ENCODE assay signal across 23 mouse cellular contexts in the genomic region with DNA sequence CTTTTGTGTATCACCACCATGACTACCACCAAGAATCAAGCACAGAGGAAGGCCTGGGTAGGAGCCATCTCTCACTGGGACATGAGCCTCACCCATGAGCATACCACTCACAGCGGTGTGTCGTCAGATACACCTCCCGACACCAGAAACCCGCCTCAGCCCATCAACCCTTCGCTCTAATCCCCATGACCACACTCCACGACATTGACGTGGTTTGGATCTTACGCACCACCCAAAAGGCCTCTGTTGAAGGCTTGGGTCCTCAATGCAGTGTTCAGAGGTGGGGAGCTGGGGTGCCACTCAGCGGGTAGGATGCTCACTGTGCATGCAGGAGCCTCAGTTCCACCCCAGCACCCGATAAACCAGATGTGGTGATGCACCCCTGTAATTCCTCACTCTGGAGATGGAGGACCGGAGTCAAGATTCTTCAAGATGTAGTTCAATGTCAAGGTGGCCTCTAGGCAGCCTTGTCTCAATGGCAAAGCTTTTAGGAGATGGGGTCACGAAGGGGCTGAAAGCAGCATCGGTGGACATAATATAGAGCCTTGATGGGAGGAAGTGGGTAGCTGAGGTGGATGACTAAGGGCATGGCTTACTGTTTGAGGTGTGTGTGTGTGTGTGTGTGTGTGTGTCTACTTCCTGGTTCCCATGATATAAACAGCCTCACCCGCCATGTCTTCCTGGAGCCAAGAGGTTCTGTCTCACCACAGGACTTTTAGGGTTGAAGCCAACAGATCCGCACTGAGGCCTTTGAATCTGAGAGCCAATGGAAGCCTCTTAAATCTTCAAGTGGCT. TPM values are rescaled to one million over a fixed set of nuclear protein-coding genes. Genes with fewer than 3 reads are reported as not detected.
DNase-seq lines count a peak whose midpoint lies in the region; ATAC-seq and TF ChIP-seq lines count a peak whose summit lies in the region.
"Had no signal": no experiment of that assay in that cellular context is flagged by ENCODE, and none has a peak within 500 bp of the region (broad histone marks: within the 10 kb centered on the region; RNA-seq: fewer than 3 reads in every experiment).

No protein-coding gene starts in this region.

- H3K4me3 ChIP-seq in spleen, adult 2 months (ENCODE audit: extremely low read depth, insufficient read depth, insufficient read length): peak overlapping the region; percentile 9; the same call in 1 of the 2 replicates
- H3K4me3 ChIP-seq: embryonic facial prominence, embryonic 12.5 days; limb, embryonic 12.5 days; liver, embryonic 13.5 days; lung, embryonic 15.5 days; megakaryocyte, embryonic 14.5 days; neural tube, embryonic 13.5 days had no signal

- peak overlapping the region; percentile 77 for H3K27ac ChIP-seq in spleen, adult 2 months (ENCODE audit: insufficient read depth, low read length)
- H3K27ac ChIP-seq: embryonic facial prominence, embryonic 12.5 days; limb, embryonic 12.5 days; liver, embryonic 13.5 days; lung, embryonic 15.5 days; neural tube, embryonic 13.5 days had no signal

- peak; percentile 60 for DNase-seq in cerebellum, adult 11-12 months
- DNase-seq in cerebellum, postnatal 4 days (ENCODE audit: low spot score in 2 of 2): no peak
- no peak for DNase-seq in spleen, adult 2 months (ENCODE audit: low read depth in 1 of 2, low spot score in 2 of 2)
- no peak for DNase-seq in spleen, adult 12 weeks (ENCODE audit: low spot score)
- DNase-seq in natural killer cell, adult 2 months (ENCODE audit: low spot score in 2 of 2): peak; percentile 28 to 35
- DNase-seq in right cerebral cortex, adult 18-20 months: no peak
- DNase-seq: adrenal gland, postnatal 36 days; forebrain, postnatal 0 days; kidney, adult 18-20 months; kidney, postnatal 14 days; liver, embryonic 13.5 days; right cerebral cortex, postnatal 25 days had no signal

- no peaks in the 10 kb centered on the region for H3K27me3 ChIP-seq in spleen, adult 2 months (ENCODE audit: control insufficient read depth, insufficient read depth, low read length)
- H3K27me3 ChIP-seq: Patski had no signal

- WGBS in spleen, adult 2 months: 72% methylated on average over 15 of the region's 15 CpGs

- ATAC-seq in activated CD4-positive, CD25-positive, alpha-beta regulatory T cell, adult 4 months: peak; percentile 81
- no peak for ATAC-seq in frontal cortex, adult (ENCODE audit: low TSS enrichment)
- ATAC-seq: Patski had no signal

- no peak for TF ChIP-seq CTCF in spleen, adult 2 months (IDR thresholded peaks at IDR 0.05; ENCODE audit: extremely low read depth, insufficient read depth, insufficient read length, insufficient replicate concordance)

- TF ChIP-seq POLR2A in spleen, adult 2 months (IDR thresholded peaks at IDR 0.05; ENCODE audit: low read depth, low read length): no peak

- peaks cover 5% of the 10 kb centered on the region for H3K4me1 ChIP-seq in spleen, adult 2 months (ENCODE audit: control insufficient read depth, insufficient read depth, insufficient read length)
- H3K4me1 ChIP-seq: embryonic facial prominence, embryonic 12.5 days; limb, embryonic 12.5 days; liver, embryonic 13.5 days; megakaryocyte, embryonic 14.5 days; neural tube, embryonic 13.5 days had no signal

- peaks cover 7% of the 10 kb centered on the region; the same call in 1 of the 2 replicates for H3K36me3 ChIP-seq in spleen, adult 2 months (ENCODE audit: control insufficient read depth, insufficient read depth, low read length)
- H3K36me3 ChIP-seq: embryonic facial prominence, embryonic 12.5 days; limb, embryonic 12.5 days; liver, embryonic 13.5 days; lung, embryonic 15.5 days; neural tube, embryonic 13.5 days had no signal

RNA-seq across cellular contexts. Expression of a gene that starts 21.3 kb away (rescaled TPM):
- polyA plus RNA-seq in spleen, adult 2 months (2012; rRNA removed): 6.5 and 19.9 TPM in 2 replicates
- polyA plus RNA-seq in activated CD4-positive, CD25-positive, alpha-beta regulatory T cell, adult 4 months (2017; shearing (Covaris generic)): not detected
- polyA plus RNA-seq: embryonic facial prominence, embryonic 12.5 days; forebrain, postnatal 0 days; heart, embryonic 14.5 days; hindbrain, embryonic 11.5 days; limb, embryonic 12.5 days; liver, embryonic 13.5 days; lung, embryonic 15.5 days; midbrain, postnatal 0 days; neural tube, embryonic 13.5 days; Patski had no signal

RNA-seq across cellular contexts. Expression of a gene that starts 31.3 kb away (rescaled TPM):
- 55.7 and 83.3 TPM in 2 replicates for polyA plus RNA-seq in spleen, adult 2 months (2012; rRNA removed)
- polyA plus RNA-seq in activated CD4-positive, CD25-positive, alpha-beta regulatory T cell, adult 4 months (2017; shearing (Covaris generic)): 10 to 100 TPM; 24.1 to 31.0 TPM

RNA-seq across cellular contexts. Expression of a gene that starts 31.5 kb away (rescaled TPM):
- 51.2 and 58.6 TPM in 2 replicates for polyA plus RNA-seq in spleen, adult 2 months (2012; rRNA removed)
- polyA plus RNA-seq in activated CD4-positive, CD25-positive, alpha-beta regulatory T cell, adult 4 months (2017; shearing (Covaris generic)): 1 to 10 TPM; 1.1 to 1.5 TPM

RNA-seq across cellular contexts. Expression of a gene that starts 51.1 kb away (rescaled TPM):
- polyA plus RNA-seq in spleen, adult 2 months (2012; rRNA removed): 33.1 and 34.5 TPM in 2 replicates
- not detected for polyA plus RNA-seq in activated CD4-positive, CD25-positive, alpha-beta regulatory T cell, adult 4 months (2017; shearing (Covaris generic))

Comparison
In these comparisons a context has a peak if more than half of its experiments do, and no peak if none do; other contexts are left out.
1. DNase-seq: peak in cerebellum, adult 11-12 months (single experiment) and natural killer cell, adult 2 months (2 of 2); none in cerebellum, postnatal 4 days (0 of 2), spleen, adult 2 months (0 of 2), spleen, adult 12 weeks (single experiment) and right cerebral cortex, adult 18-20 months (single experiment).
2. RNA of a gene that starts 31.5 kb away (polyA plus RNA-seq): 51.2 to 58.6 TPM in spleen, adult 2 months; 1.1 to 1.5 TPM in activated CD4-positive, CD25-positive, alpha-beta regulatory T cell, adult 4 months; every median in the first group is over 10 times any median in the second.